Mouse (Mus musculus) B cell, adult 2 months (primary cell): Measurements from ENCODE around the gene Ryr2.

Experiments
- DNase-seq, 2 experiments: peaks; one replicate each; pipeline ENCODE4 v3.0.0; 2022

Ryr2 gene

GRCm38 (mm10) chr13:11532014-11532890, 574.5 kb downstream of the Ryr2 start:
- no peak for DNase-seq

GRCm38 (mm10) chr13:11523612-11524011, 583.1 kb downstream of the Ryr2 start:
- no peak for DNase-seq

DNA sequence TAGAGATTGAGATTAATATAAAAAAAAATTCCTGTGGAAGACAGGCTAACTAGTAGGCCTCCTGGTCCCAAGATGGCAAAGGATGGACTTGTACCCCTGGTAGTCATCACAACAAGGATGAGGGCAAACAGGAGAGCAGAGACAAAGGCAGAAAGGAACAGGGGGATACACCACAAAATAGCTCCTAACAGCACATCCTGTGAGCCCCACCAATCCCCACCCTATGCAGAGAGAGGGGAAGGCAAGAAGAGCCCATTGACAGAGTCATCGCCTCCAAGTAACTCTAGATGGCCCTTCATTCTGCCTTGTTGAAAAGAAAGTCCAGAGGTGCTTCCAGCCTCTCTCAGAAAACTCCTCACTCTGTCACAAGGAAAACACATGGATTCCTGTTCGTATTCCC, 586.0 kb downstream of the Ryr2 start:
- no peak for DNase-seq

- no peak for DNase-seq
Measured at GRCm38 (mm10) chr13:11511540-11512177, 595.1 kb downstream of the Ryr2 start.
